Mouse (Mus musculus) bone marrow, adult 2 months (tissue): ENCODE measurements at regions not wholly inside any gene's neighbourhood (a gene's known extent, or its start where the extent isn't known, plus 50 kb on each side); places are given as distances from the start of the nearest gene placed in this dataset.

ENCODE experiments used
- CTCF ChIP-seq: fragments of 200-500 bp; IDR thresholded peaks from 2 replicates; pipeline ENCODE4 v1.5.1; 2011; ENCODE audit warnings: low read length, control low read depth; ENCODE audit not compliant: control insufficient read depth, insufficient read depth
- POLR2A ChIP-seq: fragments of 200-500 bp; IDR thresholded peaks from 2 replicates; pipeline ENCODE4 v1.6.1; 2011; ENCODE audit warnings: low read depth, mild to moderate bottlenecking, control low read depth, low read length, borderline replicate concordance; ENCODE audit not compliant: control insufficient read depth

DNA sequence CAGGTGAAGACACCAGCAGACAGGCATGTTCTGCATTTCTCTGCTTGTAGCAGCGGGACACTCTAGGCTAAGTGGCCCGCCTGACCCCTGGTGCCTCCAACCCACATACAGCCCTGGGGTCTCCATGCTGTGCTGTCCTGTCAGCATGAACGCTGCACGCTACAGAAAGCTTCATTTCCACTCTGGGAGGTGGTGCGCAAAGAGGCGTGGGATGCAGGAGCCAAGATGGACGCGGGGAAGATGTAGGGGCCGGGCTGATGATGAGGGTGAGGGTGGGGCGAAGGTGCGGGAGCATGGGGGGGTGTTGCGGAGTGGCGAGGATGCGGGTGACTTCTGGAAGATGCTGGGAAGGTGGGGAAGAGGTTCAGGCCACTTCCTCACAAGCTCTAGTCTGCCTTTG is 88.6 kb upstream of the Hmga2 start:
- TF ChIP-seq CTCF, result no peak
- no peak; the same call in 1 of the 2 replicates for TF ChIP-seq POLR2A
